Mouse (Mus musculus) G1E (cell line): ENCODE results near the gene Cnnm3. TPM values are rescaled to one million over a fixed set of nuclear protein-coding genes. Genes with fewer than 3 reads are reported as not detected.

ENCODE experiments used
- ATAC-seq: 2 replicates; pipeline ENCODE4 v1.8.0; 2016; ENCODE audit warnings: mild to moderate bottlenecking; ENCODE audit not compliant: insufficient number of reproducible peaks, poor library complexity, low FRiP score, severe bottlenecking; ENCODE audit errors: extremely low read depth
- DNase-seq: peaks from one replicate; pipeline ENCODE4 v3.0.0; 2012; ENCODE audit warnings: low spot score
- H3K27me3 ChIP-seq: 2 replicates; pipeline ENCODE4 v1.6.1; 2012; ENCODE audit warnings: mild to moderate bottlenecking, low read length, inconsistent platforms; ENCODE audit not compliant: insufficient read depth
- H3K36me3 ChIP-seq: replicated peaks from 2 replicates; pipeline ENCODE3; 2012; ENCODE audit warnings: mild to moderate bottlenecking, inconsistent platforms
- H3K4me1 ChIP-seq: 2 replicates; pipeline ENCODE4 v1.6.1; 2012; ENCODE audit warnings: low read depth, low read length, inconsistent platforms, mixed read lengths; ENCODE audit not compliant: insufficient read depth
- H3K4me3 ChIP-seq: 2 replicates; pipeline ENCODE4 v1.5.1; 2012; ENCODE audit warnings: low read depth, mild to moderate bottlenecking, inconsistent platforms, low read length, moderate library complexity, mixed read lengths
- H3K9me3 ChIP-seq: replicated peaks from 2 replicates; pipeline ENCODE4 v1.6.1; 2012; ENCODE audit warnings: inconsistent platforms
- CTCF ChIP-seq: IDR thresholded peaks from 2 replicates; pipeline ENCODE4 v1.5.1; 2012; ENCODE audit warnings: low read depth, low read length, inconsistent platforms, mixed read lengths
- GATA1 ChIP-seq: IDR thresholded peaks from 2 replicates; pipeline ENCODE4 v1.6.1; 2012; ENCODE audit warnings: borderline replicate concordance, low read length, inconsistent platforms, mixed read lengths
- GATA2 ChIP-seq: IDR thresholded peaks from 2 replicates; pipeline ENCODE4 v1.6.1; 2012; ENCODE audit warnings: low read depth, low read length, inconsistent platforms, borderline replicate concordance
- POLR2AphosphoS5 ChIP-seq: IDR thresholded peaks from 2 replicates; pipeline ENCODE4 v1.6.1; 2012; ENCODE audit warnings: low read depth, low read length, inconsistent platforms; ENCODE audit not compliant: insufficient replicate concordance
- TAL1 ChIP-seq: conservative IDR thresholded peaks from 2 replicates; pipeline ENCODE4 v1.6.1; 2012; ENCODE audit warnings: low read depth, low read length, inconsistent platforms, mixed read lengths
- polyA plus RNA-seq: library from polyadenylated mRNA; stranded (reverse); fragments of >175 nt; gene quantifications from 2 replicates; pipeline ENCODE4 v1.2.3, GENCODE M21; 2012
- total RNA-seq, 2 experiments: library from RNA; stranded (forward) in 1 of 2; stranded (reverse) in 1 of 2; fragments of 200-1000 nt in 1 of 2; fragments of >200 nt in 1 of 2; fragmentation: Nextera tagmentation in 1 of 2; gene quantifications; 2 replicates each; pipeline ENCODE4 v1.2.3; 2014 to 2017

Cnnm3 gene
- total and polyA plus RNA-seq, 3 experiments = 7.5 to 39.0 (median 28.2) TPM

GRCm38 (mm10) chr1:36569694-36570276 is 58.1 kb downstream of the Cnnm3 start:
- H3K36me3 ChIP-seq = no peaks in the 10 kb centered on the region
- H3K9me3 ChIP-seq = no peaks in the 10 kb centered on the region
- peaks cover 44% of the 10 kb centered on the region for H3K27me3 ChIP-seq
- no peak for DNase-seq
- no peak for ATAC-seq
- H3K4me1 ChIP-seq = no peaks in the 10 kb centered on the region
- H3K4me3 ChIP-seq = no peak overlapping the region
- TF ChIP-seq TAL1 (no peak), POLR2AphosphoS5 (no peak)

GRCm38 (mm10) chr1:36570320-36570719 is 58.7 kb downstream of the Cnnm3 start:
- Histone ChIP-seq H3K9me3 (no peaks in the 10 kb centered on the region), H3K4me1 (no peaks in the 10 kb centered on the region), H3K4me3 (no peak overlapping the region), H3K36me3 (no peaks in the 10 kb centered on the region), H3K27me3 (peaks cover 41% of the 10 kb centered on the region)
- TF ChIP-seq CTCF (no peak), TAL1 (no peak), GATA2 (no peak), GATA1 (no peak), POLR2AphosphoS5 (no peak)
- ATAC-seq (no peak), DNase-seq (no peak)

- ATAC-seq (no peak), DNase-seq (no peak)
- Histone ChIP-seq H3K9me3 (no peaks in the 10 kb centered on the region), H3K4me3 (no peak overlapping the region), H3K36me3 (no peaks in the 10 kb centered on the region), H3K4me1 (no peaks in the 10 kb centered on the region), H3K27me3 (peaks cover 35% of the 10 kb centered on the region)
- TF ChIP-seq GATA1 = no peak
- no peak for TF ChIP-seq TAL1
These were observed 60.0 kb downstream of the Cnnm3 start for GRCm38 (mm10) chr1:36571627-36572026.

- no peaks in the 10 kb centered on the region for H3K36me3 ChIP-seq
- no peaks in the 10 kb centered on the region for H3K4me1 ChIP-seq
- TF ChIP-seq GATA2 = no peak
- no peak for TF ChIP-seq POLR2AphosphoS5
- no peak for TF ChIP-seq GATA1
- TF ChIP-seq CTCF = no peak
- no peak for TF ChIP-seq TAL1
- no peak overlapping the region for H3K4me3 ChIP-seq
- H3K9me3 ChIP-seq = no peaks in the 10 kb centered on the region
- no peak for ATAC-seq
- DNase-seq = no peak
- H3K27me3 ChIP-seq = peaks cover 39% of the 10 kb centered on the region
These were observed 60.6 kb downstream of the Cnnm3 start for GRCm38 (mm10) chr1:36572140-36572700.

- no peaks in the 10 kb centered on the region for H3K4me1 ChIP-seq
These were observed 61.0 kb downstream of the Cnnm3 start for GRCm38 (mm10) chr1:36572709-36573108.

GRCm38 (mm10) chr1:36573524-36573923 is 61.9 kb downstream of the Cnnm3 start:
- H3K9me3 ChIP-seq = no peaks in the 10 kb centered on the region
- no peaks in the 10 kb centered on the region for H3K4me1 ChIP-seq
- peaks cover 40% of the 10 kb centered on the region for H3K27me3 ChIP-seq
- DNase-seq (no peak), ATAC-seq (no peak)
- no peak for TF ChIP-seq GATA2
- no peak for TF ChIP-seq GATA1
- no peak for TF ChIP-seq TAL1
- TF ChIP-seq POLR2AphosphoS5 = no peak
- no peak for TF ChIP-seq CTCF
- no peak overlapping the region for H3K4me3 ChIP-seq
- H3K36me3 ChIP-seq = no peaks in the 10 kb centered on the region

More at GRCm38 (mm10) chr1:36572709-36573108, 61.0 kb downstream of the Cnnm3 start:
- Histone ChIP-seq H3K36me3 (no peaks in the 10 kb centered on the region), H3K9me3 (no peaks in the 10 kb centered on the region), H3K27me3 (peaks cover 41% of the 10 kb centered on the region), H3K4me3 (no peak overlapping the region)
- ATAC-seq (no peak), DNase-seq (no peak)
- TF ChIP-seq TAL1 (no peak), GATA2 (no peak), CTCF (no peak), POLR2AphosphoS5 (no peak), GATA1 (no peak)
